ENCODE assay signal across 8 mouse cellular contexts in the genomic region with DNA sequence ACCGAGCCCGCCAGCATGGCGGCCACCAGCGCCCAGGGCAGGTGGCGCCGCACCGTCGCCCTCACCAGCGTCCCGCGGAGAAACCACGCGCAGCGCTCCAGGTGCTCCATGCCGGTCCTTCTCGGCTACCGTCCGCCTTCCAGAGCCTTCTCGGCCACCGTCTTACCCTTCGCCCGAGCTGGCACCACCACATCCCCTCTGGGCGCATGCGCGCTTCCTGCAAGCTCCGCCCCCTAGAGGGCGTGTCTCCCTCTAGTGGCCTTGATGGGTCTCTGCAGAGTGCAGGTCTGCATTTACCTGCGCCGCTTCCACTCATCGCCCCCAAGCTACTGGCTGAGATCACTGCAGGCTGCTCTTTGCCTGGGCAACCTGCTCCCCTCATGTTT. TPM values are rescaled to one million over a fixed set of nuclear protein-coding genes. Genes with fewer than 3 reads are reported as not detected.
DNase-seq lines count a peak whose midpoint lies in the region; ATAC-seq lines count a peak whose summit lies in the region.

TSS of gene Fitm2 (minus strand) at position 164 of the 386 bp plus-strand sequence.

- peak; percentile 97 for DNase-seq in adipocyte (ENCODE audit: low spot score)
- peak; percentile 97 for DNase-seq in embryo, embryonic 10 days (ENCODE audit: low spot score)
- peak; percentile 93 for DNase-seq in gastrocnemius, postnatal 14 days
- DNase-seq in left cerebral cortex, postnatal 10 days (ENCODE audit: extremely low spot score in 1 of 2, low spot score in 2 of 2) = peak; percentile 95 to 96
- DNase-seq in right cerebral cortex, postnatal 25 days = peak; percentile 97
- peak; percentile 92 to 95 for DNase-seq in urinary bladder, postnatal 4 days (ENCODE audit: low spot score in 2 of 2)

- intact Hi-C loops in gastrocnemius, postnatal 14 days (cut with DNase I; ENCODE audit: low total_unique reads) = loop anchor here (10.0 kb wide), 1 partner anchor 48 kb away; the partner anchor contains the start of gene Oser1
- intact Hi-C loops in left cerebral cortex, postnatal 10 days (cut with DNase I) = no loop called here

- ATAC-seq in inflammation-experienced regulatory T-cells, adult 6 months = peak; percentile 95
- peak; percentile 94 for ATAC-seq in megakaryocyte-erythroid progenitor cell, adult 5-6 weeks (replicated peaks; ENCODE audit: low FRiP score, low TSS enrichment, poor library complexity, severe bottlenecking)

RNA-seq across cellular contexts. Expression of gene Fitm2, which starts in this region (rescaled TPM):
- 10 to 100 TPM; 46.2 to 63.3 TPM for total RNA-seq in gastrocnemius, postnatal 14 days (2021)
- polyA plus RNA-seq in inflammation-experienced regulatory T-cells, adult 6 months (2017; shearing (Covaris generic)) = 1 to 10 TPM; 1.3 to 3.0 (median 2.2) TPM
- total RNA-seq in left cerebral cortex, postnatal 10 days (2021) = 10 to 100 TPM; 17.0 to 18.9 TPM
- total RNA-seq in megakaryocyte-erythroid progenitor cell, adult 5-6 weeks (2014; fragmentation: Nextera tagmentation) = 3.3 and 6.6 TPM in 2 replicates
- 6.2 and 8.8 TPM in 2 replicates for total RNA-seq in megakaryocyte-erythroid progenitor cell, adult 5-6 weeks (2017)

Comparison
In these comparisons a context has a peak if more than half of its experiments do, and no peak if none do; other contexts are left out.
1. Peak in every context shown above with its lines: DNase-seq and ATAC-seq.